Mouse (Mus musculus): ENCODE data around the gene Gm47283.

DNA sequence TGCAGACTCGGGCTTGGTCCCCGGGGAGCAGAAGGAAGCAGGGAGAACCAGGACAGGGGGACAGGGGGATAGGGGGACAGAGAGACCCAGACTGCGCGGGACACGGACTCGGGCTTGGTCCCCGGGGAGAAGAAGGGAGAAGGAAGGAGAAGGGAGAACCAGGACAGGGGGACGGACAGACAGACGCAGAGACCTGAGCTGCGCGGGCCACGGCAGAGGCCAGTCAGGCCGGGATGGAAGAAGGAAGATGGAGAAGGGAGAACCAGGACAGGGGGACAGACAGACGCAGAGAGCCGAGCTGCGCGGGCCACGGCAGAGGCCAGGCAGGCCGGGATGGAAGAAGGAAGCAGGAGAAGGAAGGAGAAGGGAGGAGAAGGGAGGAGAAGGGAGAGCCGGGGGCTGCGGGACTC is 40.7 kb upstream of the Gm47283 start:
- TF ChIP-seq CTCF (IDR thresholded peaks at IDR 0.05; ENCODE audit: low read depth) (no peak), EP300 (IDR thresholded peaks at IDR 0.05; ENCODE audit: low read depth) (no peak)
